Mouse (Mus musculus): ENCODE measurements around the gene Slc12a8.

GRCm38 (mm10) chr16:33680271-33680670 is 163.1 kb downstream of the Slc12a8 start:
- TF ChIP-seq CTCF (IDR thresholded peaks at IDR 0.05; ENCODE audit: low read depth) = no peak
- TF ChIP-seq EP300 (IDR thresholded peaks at IDR 0.05; ENCODE audit: low read depth) = no peak
